Mouse (Mus musculus): ENCODE measurements around the gene Cpn1. TPM values are rescaled to one million over a fixed set of nuclear protein-coding genes. Genes with fewer than 3 reads are reported as not detected.

The Cpn1 gene
- polyA plus RNA-seq (2015; fragmentation: Nextera tagmentation; extraction: Ambion mirVana) = 51.0 and 53.5 TPM in 2 replicates

GRCm38 (mm10) chr19:43986069-43986794 is at the start of gene Cpn1:
TSS of gene Cpn1 (minus strand) at chr19:43986556.
- H3K27ac ChIP-seq = peak within 1 kb of the TSS; percentile 79
- peaks cover 16% of the 10 kb centered on the region; the same call in 1 of the 2 replicates for H3K4me1 ChIP-seq
- no peaks in the 10 kb centered on the region for H3K9me3 ChIP-seq (replicated peaks)
- H3K9ac ChIP-seq = peak within 1 kb of the TSS; percentile 25; the same call in 1 of the 2 replicates
- no peaks in the 10 kb centered on the region for H3K36me3 ChIP-seq
- peak within 1 kb of the TSS; percentile 57 for H3K4me2 ChIP-seq
- WGBS = 14% methylated on average over 30 of the region's 30 CpGs
- H3K27me3 ChIP-seq = peaks cover 10% of the 10 kb centered on the region
- H3K4me3 ChIP-seq (replicated peaks) = peak within 1 kb of the TSS; percentile 36
- ATAC-seq (replicated peaks; ENCODE audit: low FRiP score) = peak; percentile 71

DNA sequence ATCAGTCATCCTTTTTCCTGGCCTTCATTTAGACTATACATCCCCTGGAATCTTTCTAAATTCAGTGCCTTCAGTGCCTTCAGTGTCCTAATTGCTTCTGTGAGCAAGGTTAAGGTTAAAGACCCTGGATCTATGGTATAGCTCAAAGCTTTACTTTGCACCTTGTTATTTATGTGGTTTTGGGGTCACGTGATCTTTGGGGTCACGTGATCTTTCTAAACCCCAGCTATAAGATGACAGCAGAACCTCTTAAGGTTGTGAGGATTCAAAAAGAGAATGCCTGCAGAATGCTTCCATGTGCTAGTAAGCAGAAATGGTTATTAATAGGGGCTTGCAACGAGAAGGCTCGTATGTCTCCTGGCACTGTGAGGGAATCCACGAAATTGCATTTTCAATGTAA is 47.0 kb upstream of the Cpn1 start:
- Histone ChIP-seq H3K9me3 (replicated peaks) (no peaks in the 10 kb centered on the region), H3K27me3 (no peaks in the 10 kb centered on the region), H3K9ac (no peak overlapping the region), H3K4me1 (no peaks in the 10 kb centered on the region), H3K4me2 (no peak overlapping the region), H3K4me3 (replicated peaks) (no peak overlapping the region), H3K36me3 (peaks cover 46% of the 10 kb centered on the region), H3K27ac (peak overlapping the region; percentile 59; the same call in 1 of the 2 replicates)
- WGBS = 83% methylated on average over 5 of the region's 5 CpGs
- ATAC-seq (replicated peaks; ENCODE audit: low FRiP score) = no peak

GRCm38 (mm10) chr19:44032046-44032744 is 45.8 kb upstream of the Cpn1 start:
- Histone ChIP-seq H3K27ac (peak overlapping the region; percentile 78), H3K9me3 (replicated peaks) (no peaks in the 10 kb centered on the region), H3K27me3 (no peaks in the 10 kb centered on the region), H3K4me2 (no peak overlapping the region), H3K9ac (no peak overlapping the region), H3K4me1 (peaks cover 2% of the 10 kb centered on the region; the same call in 1 of the 2 replicates), H3K36me3 (peaks cover 34% of the 10 kb centered on the region), H3K4me3 (replicated peaks) (no peak overlapping the region)
- WGBS = 78% methylated on average over 11 of the region's 11 CpGs
- ATAC-seq (replicated peaks; ENCODE audit: low FRiP score) = no peak

DNA sequence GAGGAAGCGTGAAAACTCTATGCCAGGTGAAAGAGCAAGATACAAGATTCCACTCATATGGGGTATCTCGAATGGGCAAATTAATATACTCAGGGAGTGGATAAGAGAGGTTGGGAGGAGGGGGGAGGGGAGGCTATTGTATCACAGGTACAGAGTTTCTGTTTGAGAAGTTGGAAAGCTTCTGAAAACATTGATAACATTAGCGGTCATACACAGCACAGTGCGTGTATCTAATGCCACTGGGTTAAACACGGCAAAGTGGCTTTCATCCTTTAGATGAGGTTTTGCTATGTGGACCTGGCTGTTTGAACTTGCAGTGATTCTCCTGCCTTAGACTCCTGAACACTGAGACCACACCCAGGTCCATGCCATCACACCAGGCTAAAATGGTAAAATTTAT is 43.7 kb upstream of the Cpn1 start:
- 92% methylated on average over 5 of the region's 5 CpGs for WGBS
- H3K36me3 ChIP-seq = peaks cover 14% of the 10 kb centered on the region
- peaks cover 9% of the 10 kb centered on the region; the same call in 1 of the 2 replicates for H3K4me1 ChIP-seq

DNA sequence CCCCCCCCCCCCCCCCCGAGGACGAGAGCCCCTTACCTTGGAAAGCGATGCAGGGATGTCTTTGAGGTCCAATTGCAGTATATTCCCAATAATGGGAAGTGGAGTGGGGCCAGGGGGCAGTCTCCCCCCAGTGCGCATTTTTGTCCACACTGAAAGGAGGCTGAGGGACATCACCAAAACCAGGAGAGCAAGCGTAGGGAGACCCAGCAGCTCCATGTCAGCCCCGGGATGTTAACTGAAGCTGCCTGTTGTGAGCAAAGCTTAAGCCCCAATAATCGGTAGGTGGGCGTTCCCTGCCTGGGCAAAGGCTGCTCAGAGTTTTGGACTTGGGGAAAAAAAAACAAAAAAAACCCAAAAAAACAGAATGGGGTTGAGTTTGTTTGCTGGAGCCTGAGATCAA is 42.6 kb upstream of the Cpn1 start, which contains the start of gene Cyp2c23:
TSS of gene Cyp2c23 (minus strand) at position 237 of the 400 bp plus-strand sequence.
- no peak within 1 kb of the TSS for H3K4me2 ChIP-seq
- H3K27me3 ChIP-seq = no peaks in the 10 kb centered on the region
- WGBS = 78% methylated on average over 8 of the region's 8 CpGs

More for the DNA sequence above, 43.7 kb upstream of the Cpn1 start:
- Histone ChIP-seq H3K9me3 (replicated peaks) (no peaks in the 10 kb centered on the region), H3K27ac (no peak overlapping the region), H3K9ac (no peak overlapping the region), H3K4me3 (replicated peaks) (no peak overlapping the region), H3K27me3 (no peaks in the 10 kb centered on the region), H3K4me2 (no peak overlapping the region)
- ATAC-seq (replicated peaks; ENCODE audit: low FRiP score) = no peak

GRCm38 (mm10) chr19:44026956-44027530 is 40.7 kb upstream of the Cpn1 start:
- peak overlapping the region; percentile 8; the same call in 1 of the 2 replicates for H3K27ac ChIP-seq
- H3K4me3 ChIP-seq (replicated peaks) = no peak overlapping the region
- H3K36me3 ChIP-seq = no peaks in the 10 kb centered on the region
- H3K4me2 ChIP-seq = no peak overlapping the region
- ATAC-seq (replicated peaks; ENCODE audit: low FRiP score) = peak; percentile 67; the same call in 1 of the 2 replicates
- no peak overlapping the region for H3K9ac ChIP-seq
- H3K9me3 ChIP-seq (replicated peaks) = no peaks in the 10 kb centered on the region
- H3K27me3 ChIP-seq = no peaks in the 10 kb centered on the region
- peaks cover 9% of the 10 kb centered on the region; the same call in 1 of the 2 replicates for H3K4me1 ChIP-seq
- WGBS = 50% methylated on average over 8 of the region's 8 CpGs

More for the DNA sequence above, 42.6 kb upstream of the Cpn1 start, which contains the start of gene Cyp2c23:
- H3K9me3 ChIP-seq (replicated peaks) = no peaks in the 10 kb centered on the region
- ATAC-seq (replicated peaks; ENCODE audit: low FRiP score) = no peak
- no peak within 1 kb of the TSS for H3K4me3 ChIP-seq (replicated peaks)
- H3K4me1 ChIP-seq = peaks cover 9% of the 10 kb centered on the region; the same call in 1 of the 2 replicates
- no peak within 1 kb of the TSS for H3K9ac ChIP-seq
- peaks cover 4% of the 10 kb centered on the region; the same call in 1 of the 2 replicates for H3K36me3 ChIP-seq
- H3K27ac ChIP-seq = no peak within 1 kb of the TSS

DNA sequence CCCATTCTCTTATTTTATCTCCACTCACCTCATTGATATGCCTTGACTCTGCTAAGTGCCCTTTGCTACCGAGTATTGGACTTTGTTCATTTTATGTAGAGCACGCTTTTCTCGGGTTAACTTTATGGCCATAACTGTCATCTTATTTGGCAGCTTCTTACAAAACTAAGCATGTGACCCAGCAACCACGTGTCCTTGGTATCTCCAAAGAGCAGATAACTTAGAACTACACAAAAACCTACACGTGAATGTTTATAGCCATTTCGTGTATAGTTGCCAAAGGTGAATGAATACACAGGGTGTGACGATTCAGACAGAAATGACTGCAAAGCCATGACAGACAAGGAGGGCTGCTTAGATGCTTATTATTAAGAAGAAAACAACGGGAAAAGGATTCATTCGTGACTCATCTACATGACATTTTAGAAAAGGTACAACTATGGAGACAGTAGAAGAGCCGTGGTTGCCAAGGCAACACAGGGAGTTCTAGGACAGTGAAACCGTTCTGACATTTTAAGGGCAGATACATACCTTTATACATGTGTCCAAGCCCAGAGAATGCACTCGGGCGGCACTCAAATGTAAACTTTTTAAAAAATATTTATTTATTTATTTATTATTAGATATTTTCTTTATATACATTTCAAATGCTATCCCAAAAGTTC is 38.7 kb upstream of the Cpn1 start:
- no peaks in the 10 kb centered on the region for H3K9me3 ChIP-seq (replicated peaks)
- H3K4me1 ChIP-seq = peaks cover 9% of the 10 kb centered on the region; the same call in 1 of the 2 replicates
- no peaks in the 10 kb centered on the region for H3K27me3 ChIP-seq
- no peak overlapping the region for H3K27ac ChIP-seq
- no peak for ATAC-seq (replicated peaks; ENCODE audit: low FRiP score)
- no peak overlapping the region for H3K4me2 ChIP-seq
- H3K36me3 ChIP-seq = no peaks in the 10 kb centered on the region
- WGBS = 88% methylated on average over 13 of the region's 13 CpGs
- no peak overlapping the region for H3K4me3 ChIP-seq (replicated peaks)
- H3K9ac ChIP-seq = no peak overlapping the region

DNA sequence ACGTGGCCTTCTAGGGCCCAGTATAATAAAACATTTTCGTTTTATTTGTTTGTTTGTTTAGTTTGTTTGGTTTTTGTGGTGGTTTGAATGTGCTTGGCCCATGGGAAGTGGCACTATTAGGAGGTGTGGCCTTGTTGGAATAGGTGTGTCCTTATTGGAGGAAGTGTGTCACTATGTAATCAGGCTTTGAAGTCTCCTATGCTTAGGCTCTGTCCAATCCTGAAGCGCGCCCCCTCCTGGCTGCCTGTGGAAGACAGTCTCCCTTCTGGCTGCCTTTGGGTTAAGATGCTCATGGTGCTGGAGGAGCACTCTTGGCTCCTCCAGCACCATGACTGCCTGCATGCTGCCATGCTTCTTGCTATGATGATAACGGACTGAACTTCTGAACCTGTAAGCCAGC is 36.7 kb upstream of the Cpn1 start:
- ATAC-seq (replicated peaks; ENCODE audit: low FRiP score) = no peak
- Histone ChIP-seq H3K4me1 (peaks cover 9% of the 10 kb centered on the region; the same call in 1 of the 2 replicates), H3K27ac (no peak overlapping the region), H3K27me3 (no peaks in the 10 kb centered on the region), H3K4me2 (no peak overlapping the region), H3K9ac (no peak overlapping the region), H3K36me3 (no peaks in the 10 kb centered on the region), H3K4me3 (replicated peaks) (no peak overlapping the region), H3K9me3 (replicated peaks) (no peaks in the 10 kb centered on the region)
- WGBS = 70% methylated on average over 5 of the region's 5 CpGs

DNA sequence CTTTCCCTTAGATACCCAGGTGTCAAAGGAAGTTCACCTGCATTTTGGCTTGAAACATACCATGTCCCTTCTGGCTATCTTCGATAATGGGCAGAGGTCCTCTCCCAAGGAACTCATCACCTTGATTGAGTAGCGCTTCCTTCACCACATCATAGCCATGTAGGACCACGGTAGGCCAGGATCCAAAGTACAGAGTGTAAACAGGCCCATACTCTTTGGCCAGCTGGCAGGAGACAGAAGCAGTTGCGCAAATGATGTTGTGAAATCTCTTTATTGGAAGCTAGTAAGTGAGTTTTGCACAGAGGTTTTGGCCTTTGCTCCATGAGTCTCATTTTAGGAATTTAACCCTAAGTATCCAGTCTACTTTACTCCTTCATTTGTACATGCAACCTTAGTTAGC is 35.1 kb upstream of the Cpn1 start:
- Histone ChIP-seq H3K36me3 (no peaks in the 10 kb centered on the region), H3K27me3 (no peaks in the 10 kb centered on the region), H3K4me2 (no peak overlapping the region), H3K4me1 (peaks cover 3% of the 10 kb centered on the region; the same call in 1 of the 2 replicates), H3K9ac (no peak overlapping the region), H3K27ac (no peak overlapping the region), H3K9me3 (replicated peaks) (no peaks in the 10 kb centered on the region), H3K4me3 (replicated peaks) (no peak overlapping the region)
- no peak for ATAC-seq (replicated peaks; ENCODE audit: low FRiP score)
- WGBS = 89% methylated on average over 4 of the region's 4 CpGs

DNA sequence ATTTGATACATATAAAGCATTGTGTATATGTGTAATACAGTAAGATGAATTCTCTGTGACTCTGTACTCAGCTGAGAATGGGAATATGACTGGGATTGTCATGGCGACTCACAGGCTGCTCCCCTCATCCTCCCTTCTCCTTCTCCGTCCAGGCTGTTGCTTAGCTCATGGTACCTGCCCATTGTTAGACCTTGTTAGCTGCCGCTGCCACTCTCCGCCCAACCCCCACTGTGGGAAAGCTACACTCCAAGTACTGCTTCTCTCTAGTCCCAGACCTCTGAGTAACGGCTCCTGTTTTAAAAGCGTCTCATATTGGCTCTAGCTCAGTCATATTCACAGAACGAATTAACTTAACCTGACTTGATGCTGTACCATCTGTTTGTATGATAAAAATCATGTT is 33.4 kb upstream of the Cpn1 start:
- H3K9ac ChIP-seq = no peak overlapping the region
- H3K4me3 ChIP-seq (replicated peaks) = no peak overlapping the region
- H3K36me3 ChIP-seq = no peaks in the 10 kb centered on the region
- H3K27ac ChIP-seq = no peak overlapping the region
- no peak overlapping the region for H3K4me2 ChIP-seq
- no peaks in the 10 kb centered on the region for H3K9me3 ChIP-seq (replicated peaks)
- H3K4me1 ChIP-seq = 0 out of 2 replicates have a peak, but pooled peaks cover 3% of the 10 kb centered on the region
- ATAC-seq (replicated peaks; ENCODE audit: low FRiP score) = no peak
- 60% methylated on average over 7 of the region's 7 CpGs for WGBS
- no peaks in the 10 kb centered on the region for H3K27me3 ChIP-seq

GRCm38 (mm10) chr19:44013862-44014261 is 27.5 kb upstream of the Cpn1 start:
- H3K27me3 ChIP-seq = no peaks in the 10 kb centered on the region
- no peak overlapping the region for H3K27ac ChIP-seq
- H3K4me1 ChIP-seq = 0 out of 2 replicates have a peak, but pooled peaks cover 3% of the 10 kb centered on the region
- ATAC-seq (replicated peaks; ENCODE audit: low FRiP score) = no peak
- H3K9me3 ChIP-seq (replicated peaks) = no peaks in the 10 kb centered on the region
- H3K9ac ChIP-seq = no peak overlapping the region
- no peak overlapping the region for H3K4me3 ChIP-seq (replicated peaks)
- H3K4me2 ChIP-seq = no peak overlapping the region
- WGBS = 73% methylated on average over 6 of the region's 6 CpGs
- H3K36me3 ChIP-seq = no peaks in the 10 kb centered on the region

Measured in kidney, embryonic 15.5 days (tissue).